Mouse (Mus musculus) spleen, postnatal 4 days (tissue): ENCODE measurements around the gene Cwc15.
"Not testable (repeated sequence)": the region's sequence is repeated elsewhere in the genome, so short reads cannot be mapped to it uniquely, and the experiment has no call there.

Experiments
- DNase-seq, 2 experiments: peaks; one replicate each; pipeline ENCODE4 v3.0.0; 2022; ENCODE audit warnings: low spot score in 2 of 2

The Cwc15 gene

GRCm38 (mm10) chr9:14500023-14500915, at the start of gene Cwc15, which contains the start of gene Kdm4d:
TSS of gene Cwc15 (plus strand) at chr9:14500617.
TSS of gene Kdm4d (minus strand) at chr9:14500482.
- peak; percentile 91 to 93 for DNase-seq

- DNase-seq = not testable (repeated sequence)
Measured at GRCm38 (mm10) chr9:14451120-14451519, 49.3 kb upstream of the Cwc15 start.

GRCm38 (mm10) chr9:14456320-14456719, 44.1 kb upstream of the Cwc15 start:
- no peak for DNase-seq

GRCm38 (mm10) chr9:14462536-14462935, 37.9 kb upstream of the Cwc15 start:
- DNase-seq = not testable (repeated sequence)

DNA sequence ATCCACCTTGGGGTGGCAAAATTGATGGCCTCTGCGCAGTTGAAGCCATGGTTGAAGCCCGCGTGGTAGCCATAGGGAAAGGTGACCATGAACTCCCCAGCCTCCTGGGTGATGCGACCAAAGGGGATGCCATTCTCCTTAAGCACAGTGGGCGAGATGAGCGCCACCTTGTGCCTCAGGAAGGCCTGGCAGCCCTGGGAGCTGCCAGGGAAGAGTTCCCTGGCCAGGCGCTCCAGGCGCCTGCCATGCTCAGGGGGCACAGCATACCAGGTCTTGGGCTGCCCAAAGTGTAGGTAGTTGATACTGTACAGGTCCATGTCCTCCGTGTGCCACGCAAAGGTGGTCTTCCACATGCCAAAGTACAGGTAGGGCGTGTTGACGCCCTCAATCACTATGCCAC, 36.7 kb upstream of the Cwc15 start:
- not testable (repeated sequence) for DNase-seq

DNA sequence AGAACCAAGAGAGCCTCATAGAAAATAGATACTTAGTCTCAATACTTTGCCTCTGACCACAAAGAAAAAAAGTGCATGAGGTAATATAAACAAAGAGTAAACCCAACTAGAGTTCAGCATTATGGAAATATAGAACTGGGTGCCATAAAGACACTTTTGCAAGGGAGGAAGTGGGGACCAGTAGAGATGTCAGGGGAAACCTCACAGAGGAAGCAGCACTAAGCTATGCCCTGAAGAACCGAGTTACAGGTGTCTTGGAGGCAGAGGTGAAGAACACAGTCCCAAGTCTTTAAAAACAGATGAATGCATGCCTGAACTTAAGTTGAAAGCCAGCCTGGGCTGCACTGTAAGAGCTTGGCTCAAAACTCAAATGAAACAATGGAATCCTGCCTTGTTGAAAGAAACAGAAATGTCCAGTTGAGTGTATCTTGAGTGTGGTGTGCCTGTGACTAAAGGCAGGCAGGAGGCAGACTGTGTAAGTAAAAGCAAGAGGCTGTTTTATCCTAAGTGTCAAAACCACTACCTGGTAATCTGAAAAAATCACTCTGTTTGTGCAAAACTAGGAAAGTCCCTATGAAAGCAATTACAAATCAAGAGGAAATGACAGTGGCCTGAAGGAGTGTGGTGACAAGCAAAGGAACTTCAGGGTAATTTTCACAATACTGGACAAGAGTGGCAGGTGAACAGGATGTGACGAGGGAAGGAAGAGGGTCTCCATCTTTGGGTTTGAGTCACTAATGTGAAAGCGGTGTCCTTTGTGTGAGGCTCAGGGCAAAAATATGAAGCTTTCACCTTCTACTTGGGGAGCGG, 1.3 kb upstream of the Cwc15 start:
- no peak for DNase-seq

DNA sequence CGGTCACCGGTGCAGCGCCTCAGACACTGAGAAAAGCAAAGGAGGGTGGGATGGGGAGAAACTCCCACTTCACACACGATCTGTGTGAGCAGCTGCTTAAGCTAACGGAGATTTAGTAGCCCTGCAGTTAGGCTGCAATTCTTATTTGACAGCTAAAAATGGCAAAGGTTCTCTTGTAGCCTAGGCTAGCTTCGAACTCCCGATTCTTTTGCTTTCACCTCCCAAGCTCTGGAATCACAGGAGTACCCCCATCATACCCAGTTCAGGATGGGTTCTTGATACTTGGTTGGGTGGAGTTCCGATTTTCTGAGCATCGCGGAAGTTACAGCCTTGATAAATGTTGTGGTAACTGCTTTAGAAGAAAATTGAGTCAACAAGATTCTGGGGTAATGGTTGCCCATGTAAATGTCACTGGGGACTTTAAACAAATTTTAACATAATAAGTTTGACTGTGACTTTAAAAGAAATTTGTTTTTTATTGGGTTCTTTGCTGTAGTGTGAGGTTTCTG, 553 bp downstream of the Cwc15 start:
- no peak for DNase-seq

DNA sequence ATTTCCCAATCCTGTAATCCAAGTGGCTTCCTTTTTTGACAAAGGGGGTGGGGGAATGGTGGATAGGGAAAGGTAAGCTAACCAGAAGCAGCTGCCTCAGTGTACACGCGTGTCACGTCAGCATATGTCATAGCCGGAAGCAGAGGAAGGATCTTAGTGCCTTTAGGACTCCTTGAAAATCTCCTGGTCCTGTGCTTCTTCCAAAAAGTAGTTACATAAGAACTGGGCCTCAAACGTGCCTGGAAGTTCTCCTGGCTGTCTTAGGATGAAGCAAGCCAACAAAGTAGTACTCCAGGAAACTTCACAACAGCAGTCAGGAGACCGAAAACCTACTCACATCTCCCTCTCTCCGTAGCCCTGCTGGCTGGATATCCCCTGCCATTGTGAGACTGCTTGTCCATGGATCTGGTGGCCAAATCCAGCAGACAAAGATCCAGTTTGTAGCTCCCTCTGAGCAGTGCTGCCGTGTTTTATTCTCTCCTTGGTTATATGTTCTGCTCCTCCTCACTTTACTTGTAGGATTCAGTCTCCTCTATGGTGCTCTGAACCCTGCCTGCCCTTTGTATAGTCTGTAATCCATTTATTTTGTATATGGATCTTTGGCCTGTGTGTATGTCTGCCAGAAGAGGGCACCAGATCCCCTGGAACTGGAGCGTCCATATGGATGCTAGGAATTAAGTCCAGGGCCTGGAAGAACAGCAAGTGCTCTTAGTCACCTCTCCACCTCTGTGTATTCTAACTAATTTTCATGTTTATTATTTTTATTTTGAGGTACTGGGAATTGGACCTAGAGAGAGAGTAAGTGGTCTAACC, 12.4 kb downstream of the Cwc15 start:
- no peak for DNase-seq

GRCm38 (mm10) chr9:14517296-14517695, 16.9 kb downstream of the Cwc15 start:
- no peak for DNase-seq

DNA sequence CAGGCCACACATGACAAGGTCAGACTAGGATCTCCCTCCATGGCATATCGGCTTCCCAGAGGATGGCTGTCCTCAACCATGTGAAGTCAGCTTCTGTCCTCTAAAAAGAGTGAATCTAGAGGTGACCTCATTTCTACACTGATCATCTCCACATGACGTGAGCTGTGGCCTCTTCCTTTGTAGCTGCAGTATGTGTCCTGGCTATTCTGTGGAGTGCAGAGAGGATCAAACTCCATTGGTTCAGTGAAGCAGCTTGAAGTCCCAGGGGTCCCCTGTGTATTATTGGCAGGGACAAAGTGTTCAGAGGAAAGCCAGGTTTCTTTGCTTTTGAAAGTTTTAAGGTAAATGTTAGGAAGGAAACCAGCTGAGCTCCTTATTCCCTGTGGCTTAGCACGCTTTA, 17.7 kb downstream of the Cwc15 start:
- DNase-seq = no peak

DNA sequence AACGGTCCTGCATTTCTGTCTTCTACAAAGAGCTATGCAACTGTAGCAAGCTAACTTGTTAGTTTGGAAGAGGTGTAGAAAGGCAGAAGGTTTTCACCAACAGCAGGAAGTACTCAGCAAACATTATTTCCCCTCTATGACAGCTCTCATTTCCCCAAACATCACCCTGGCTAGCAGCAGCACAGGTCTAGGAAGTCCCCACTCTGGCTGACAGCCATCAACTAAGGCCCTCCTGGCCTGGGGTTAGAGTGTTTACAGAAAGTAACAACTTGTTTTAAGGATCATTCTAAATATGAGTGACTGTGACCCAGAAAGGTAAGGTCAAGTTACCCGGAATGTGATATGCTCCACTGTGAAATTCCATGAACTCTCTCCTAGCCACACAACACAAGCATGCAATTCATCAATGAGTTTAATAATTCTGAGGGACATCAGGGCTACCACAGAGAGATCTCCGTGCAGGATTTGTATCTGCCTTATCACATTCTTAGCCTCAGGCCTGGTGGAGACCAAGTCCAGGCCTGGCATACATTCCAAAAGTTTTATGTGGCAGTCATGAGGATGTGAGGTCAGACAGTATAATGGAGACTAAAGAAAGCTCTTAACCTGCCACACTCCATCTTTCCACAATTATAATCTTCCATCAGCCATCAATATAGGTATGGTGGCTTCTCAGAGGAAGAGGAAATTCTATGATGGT, 20.7 kb downstream of the Cwc15 start:
- DNase-seq = no peak

DNA sequence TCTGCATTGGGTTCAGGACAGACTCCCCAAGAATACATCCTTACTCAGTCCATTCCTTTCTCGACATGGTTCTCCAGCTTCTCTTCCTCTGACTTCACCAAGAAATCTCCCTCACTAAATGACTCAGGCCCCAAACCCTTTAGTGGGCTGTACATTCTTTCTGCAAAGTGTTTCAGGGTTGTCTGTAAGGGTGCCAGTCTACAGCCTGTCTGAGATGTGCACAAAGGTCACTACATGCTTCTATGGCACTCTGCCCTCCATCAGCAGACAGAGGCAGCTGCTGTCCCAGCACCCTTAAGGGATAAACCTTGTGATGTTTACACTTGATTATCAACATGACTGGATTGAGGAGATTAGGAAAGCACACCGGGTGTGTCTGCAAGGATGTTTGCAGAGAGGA, 21.3 kb downstream of the Cwc15 start:
- no peak for DNase-seq

- DNase-seq = peak; percentile 58 to 77
Measured at GRCm38 (mm10) chr9:14523408-14524043, 23.1 kb downstream of the Cwc15 start.

GRCm38 (mm10) chr9:14530004-14530403, 29.6 kb downstream of the Cwc15 start:
- no peak for DNase-seq

DNA sequence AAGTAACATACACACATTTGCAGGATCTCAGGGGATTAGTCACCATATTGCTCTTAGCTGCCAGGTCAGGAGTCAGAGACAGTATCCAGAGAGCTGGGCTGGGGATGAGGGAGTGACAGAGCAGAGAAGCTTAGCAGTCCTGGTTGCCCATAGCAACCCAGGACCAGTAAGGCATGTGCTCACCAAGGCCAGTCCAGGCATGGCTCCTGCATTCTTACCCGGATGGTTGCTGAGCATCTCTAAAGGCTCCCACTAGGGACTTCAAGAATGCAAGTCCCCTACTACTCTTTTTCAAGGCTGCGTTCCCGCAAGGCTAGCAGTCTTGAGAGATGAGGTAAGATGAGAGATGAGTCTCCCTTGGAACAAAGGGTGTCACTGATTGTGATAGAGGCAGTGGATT, 31.9 kb downstream of the Cwc15 start:
- DNase-seq = no peak

GRCm38 (mm10) chr9:14533659-14534058, 33.2 kb downstream of the Cwc15 start:
- no peak for DNase-seq

DNA sequence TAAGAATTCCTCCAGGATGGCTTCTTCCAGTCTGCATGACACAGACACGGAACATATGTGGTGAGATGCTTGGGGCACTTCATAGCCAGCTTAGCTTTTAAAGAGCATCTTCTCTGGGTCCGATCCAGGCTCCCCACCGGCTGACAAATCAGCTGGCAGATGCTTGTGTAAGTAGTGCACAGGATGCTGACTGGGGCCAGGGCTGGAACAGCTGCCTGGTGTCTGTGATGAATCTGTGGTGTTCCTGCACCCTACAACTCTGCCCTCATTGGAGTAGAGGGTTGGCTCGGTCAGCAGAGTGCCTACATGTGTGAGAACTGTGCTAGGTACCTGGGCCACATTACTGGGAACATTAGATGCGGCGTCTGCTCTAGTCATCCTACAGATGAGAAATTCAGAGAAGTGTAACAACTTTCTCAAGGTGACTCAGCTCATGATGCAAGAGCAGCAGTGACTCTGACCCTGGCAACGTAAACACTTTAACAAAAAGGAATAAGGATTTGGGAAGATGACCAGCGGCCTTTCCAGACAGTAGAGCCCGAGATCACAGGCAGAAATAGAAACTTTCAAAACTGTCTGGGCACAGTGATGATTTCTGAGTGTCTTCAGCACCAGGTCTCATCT, 34.5 kb downstream of the Cwc15 start:
- no peak for DNase-seq

GRCm38 (mm10) chr9:14544034-14544757, 43.8 kb downstream of the Cwc15 start:
- DNase-seq = no peak
